Mouse (Mus musculus) heart, adult 11 months (tissue): ENCODE measurements at regions not wholly inside any gene's neighbourhood (a gene's known extent, or its start where the extent isn't known, plus 50 kb on each side); places are given as distances from the start of the nearest gene placed in this dataset.
A peak's percentile ranks its signal among the peaks of the same experiment; 100 is the strongest.
"Not testable (repeated sequence)": the region's sequence is repeated elsewhere in the genome, so short reads cannot be mapped to it uniquely, and the experiment has no call there.

Experiments used
- DNase-seq: peaks from one replicate; pipeline ENCODE4 v3.0.0; 2022

GRCm38 (mm10) chr19:35890191-35890590 lies 167.1 kb downstream of the Htr7 start:
- no peak for DNase-seq

GRCm38 (mm10) chr19:35886270-35886669 lies 171.0 kb downstream of the Htr7 start:
- DNase-seq: no peak

GRCm38 (mm10) chr19:35881810-35882485 lies 175.4 kb downstream of the Htr7 start:
- no peak for DNase-seq

GRCm38 (mm10) chr19:35875464-35875863 lies 181.8 kb downstream of the Htr7 start:
- no peak for DNase-seq

- no peak for DNase-seq
These were observed 186.6 kb downstream of the Htr7 start for GRCm38 (mm10) chr19:35870720-35871119.

GRCm38 (mm10) chr19:35868543-35868942 lies 188.8 kb downstream of the Htr7 start:
- DNase-seq: no peak

- DNase-seq: no peak
These were observed 194.3 kb downstream of the Htr7 start for GRCm38 (mm10) chr19:35863049-35863448.

GRCm38 (mm10) chr19:35861421-35861820 lies 195.9 kb downstream of the Htr7 start:
- DNase-seq: no peak

- no peak for DNase-seq
These were observed 224.3 kb downstream of the Htr7 start for GRCm38 (mm10) chr19:35832992-35833391.

- DNase-seq: peak; percentile 9
These were observed 231.2 kb downstream of the Htr7 start for GRCm38 (mm10) chr19:35826074-35826473.

- DNase-seq: no peak
These were observed 237.7 kb downstream of the Htr7 start for GRCm38 (mm10) chr19:35819626-35820025.

GRCm38 (mm10) chr19:35794661-35795060 lies 262.6 kb downstream of the Htr7 start:
- no peak for DNase-seq

GRCm38 (mm10) chr19:35787246-35788021 lies 269.9 kb downstream of the Htr7 start:
- no peak for DNase-seq

GRCm38 (mm10) chr19:35761750-35762149 lies 295.6 kb downstream of the Htr7 start:
- DNase-seq: not testable (repeated sequence)

GRCm38 (mm10) chr19:35759701-35760100 lies 297.6 kb downstream of the Htr7 start:
- peak; percentile 96 for DNase-seq

- no peak for DNase-seq
These were observed 301.8 kb downstream of the Htr7 start for GRCm38 (mm10) chr19:35755494-35755893.

- peak; percentile 45 for DNase-seq
These were observed 321.6 kb downstream of the Htr7 start for GRCm38 (mm10) chr19:35735754-35736153.

- DNase-seq: no peak
These were observed 328.8 kb downstream of the Htr7 start for GRCm38 (mm10) chr19:35728436-35729060.
